Mouse (Mus musculus): ENCODE results near the gene Speg. TPM values are rescaled to one million over a fixed set of nuclear protein-coding genes. Genes with fewer than 3 reads are reported as not detected.

The Speg gene
- total RNA-seq, 4 experiments from 2014 or later = 283 to 320 (median 317) TPM

- DNase-seq (ENCODE audit: low spot score in 2 of 2) = no peak
Observed at GRCm38 (mm10) chr1:75365510-75366137, 9.5 kb upstream of the Speg start.

DNA sequence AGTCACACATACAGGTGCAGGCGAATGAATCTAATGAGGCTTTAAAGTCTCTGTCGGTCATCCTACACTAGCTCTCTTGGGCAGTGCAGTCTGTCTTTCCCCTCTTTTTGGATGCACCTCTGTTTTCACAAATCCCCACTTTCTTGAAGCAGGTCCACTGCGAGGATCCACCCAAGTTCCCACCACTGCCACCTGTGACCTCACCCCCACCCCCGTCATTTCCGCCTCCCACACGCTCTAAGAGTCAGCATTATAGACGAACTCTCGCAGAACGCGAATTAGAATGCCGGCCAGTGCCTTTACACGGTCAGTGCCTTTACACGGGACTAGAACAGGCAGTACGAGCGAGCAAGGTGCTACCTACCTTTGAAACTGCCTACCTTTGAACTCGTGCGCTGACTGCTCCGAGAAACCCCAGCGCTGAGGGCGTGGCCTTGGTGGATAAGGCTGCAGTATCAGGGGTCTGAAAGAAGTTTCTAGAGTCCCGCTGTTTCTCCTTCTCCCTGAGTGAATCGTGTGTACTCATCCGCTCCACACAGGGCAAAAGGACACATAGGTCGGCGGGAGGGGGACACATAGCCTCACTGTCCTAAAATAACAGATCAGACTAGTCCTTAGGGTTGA lies 5.6 kb upstream of the Speg start:
- no peak for DNase-seq (ENCODE audit: low spot score in 2 of 2)

DNA sequence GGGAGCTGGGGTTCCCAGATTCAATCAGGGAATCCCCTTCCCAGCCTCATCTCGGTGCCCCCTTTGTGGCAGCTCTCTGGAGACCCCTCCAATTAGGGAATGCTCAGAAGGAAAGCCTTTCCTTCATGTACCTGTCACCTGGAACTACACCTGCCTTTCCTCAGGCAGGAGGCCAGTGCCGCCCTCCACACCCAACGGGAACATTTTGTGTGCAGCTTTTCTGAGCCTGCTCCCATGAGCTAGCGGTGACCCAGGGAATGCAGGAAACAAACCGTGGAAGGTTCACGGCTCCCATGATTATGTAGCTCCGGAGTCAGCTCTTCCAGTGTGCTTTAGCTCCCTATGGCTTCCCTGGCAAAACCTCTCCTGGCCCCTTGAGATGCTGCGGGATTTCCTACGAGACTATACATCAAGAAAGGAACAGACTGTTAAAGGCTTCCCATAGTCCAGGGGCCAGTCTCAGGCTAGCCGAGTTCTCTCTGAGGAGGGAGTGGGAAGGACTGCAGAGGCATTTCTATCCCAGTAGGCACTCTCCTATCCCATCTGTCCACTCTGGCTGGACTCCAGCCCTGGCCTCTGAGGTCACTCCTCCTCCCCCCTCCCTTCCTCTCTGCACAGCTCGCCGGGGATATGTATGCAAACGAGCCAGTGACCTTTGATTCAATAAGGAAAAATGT lies 5.0 kb upstream of the Speg start:
- peak; percentile 77 to 86 for DNase-seq (ENCODE audit: low spot score in 2 of 2)

GRCm38 (mm10) chr1:75371317-75372095 lies 3.6 kb upstream of the Speg start:
- DNase-seq (ENCODE audit: low spot score in 2 of 2) = peak; percentile 88 to 93

DNA sequence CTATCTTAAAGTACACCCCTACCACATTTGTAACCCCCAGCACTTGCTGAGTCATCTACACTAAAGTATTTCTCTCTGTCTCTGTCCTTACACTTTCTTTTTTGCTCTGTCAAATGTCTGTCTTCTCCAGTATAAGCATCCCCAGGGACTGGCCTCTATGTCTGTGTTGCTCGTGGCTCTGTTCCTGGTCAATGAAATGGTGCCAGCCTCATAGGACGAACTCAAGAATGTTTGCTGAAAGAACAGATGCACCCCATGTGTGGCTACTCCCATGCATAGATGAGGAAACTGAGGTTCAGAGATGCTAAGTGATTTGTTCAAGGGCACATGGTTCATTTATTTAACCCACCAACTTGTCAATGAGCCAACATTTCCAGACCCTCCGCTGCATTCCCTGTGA lies 2.6 kb upstream of the Speg start:
- no peak for DNase-seq (ENCODE audit: low spot score in 2 of 2)

- DNase-seq (ENCODE audit: low spot score in 2 of 2) = no peak
Observed at GRCm38 (mm10) chr1:75373276-75373675, 1.8 kb upstream of the Speg start.

GRCm38 (mm10) chr1:75379196-75379595 lies 4.1 kb downstream of the Speg start:
- no peak for DNase-seq (ENCODE audit: low spot score in 2 of 2)

DNA sequence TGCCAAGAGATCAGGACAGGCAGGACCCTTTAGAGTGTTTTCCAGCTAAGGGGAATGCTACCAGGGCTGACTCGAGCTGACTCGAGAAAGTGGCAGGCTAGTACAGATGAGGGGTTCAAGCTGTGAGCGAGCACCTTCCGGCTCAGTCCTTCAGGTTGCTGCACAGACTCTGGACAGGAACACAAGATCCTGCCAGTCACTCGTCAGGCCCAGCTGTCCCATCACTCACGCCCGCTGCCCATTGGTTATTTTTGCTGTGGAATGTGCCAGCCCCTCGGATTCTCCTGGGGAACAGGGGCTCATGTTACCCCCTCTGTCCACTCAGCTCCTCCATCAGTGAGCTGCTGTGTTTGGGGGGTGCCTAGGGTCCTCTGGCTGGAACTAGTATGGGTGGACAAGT lies 4.8 kb downstream of the Speg start:
- DNase-seq (ENCODE audit: low spot score in 2 of 2) = peak; percentile 74 to 82

DNA sequence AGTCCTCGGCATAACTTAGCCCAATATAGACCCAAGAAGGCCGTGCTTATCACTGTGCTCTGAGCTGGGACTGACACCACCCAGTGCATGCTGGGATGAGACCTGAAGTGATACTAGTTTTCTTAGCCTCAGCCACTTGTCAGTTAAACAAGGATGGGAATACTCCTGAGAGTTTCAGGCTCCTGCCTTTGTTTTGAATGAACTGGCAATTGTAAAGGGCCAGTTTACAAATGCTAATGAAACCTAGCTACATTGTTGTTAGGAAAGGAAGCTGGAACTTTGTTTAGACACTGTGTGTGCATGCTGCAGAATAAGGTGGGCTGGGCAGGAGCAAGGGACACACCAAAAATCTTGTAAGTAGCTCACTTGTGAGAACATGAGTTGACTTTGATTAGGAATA lies 5.9 kb downstream of the Speg start:
- no peak for DNase-seq (ENCODE audit: low spot score in 2 of 2)

- DNase-seq (ENCODE audit: low spot score in 2 of 2) = no peak
Observed at GRCm38 (mm10) chr1:75381482-75382355, 6.6 kb downstream of the Speg start.

GRCm38 (mm10) chr1:75382356-75383071 lies 7.4 kb downstream of the Speg start:
- DNase-seq (ENCODE audit: low spot score in 2 of 2) = no peak

- no peak for DNase-seq (ENCODE audit: low spot score in 2 of 2)
Observed at GRCm38 (mm10) chr1:75384470-75385141, 9.5 kb downstream of the Speg start.

DNA sequence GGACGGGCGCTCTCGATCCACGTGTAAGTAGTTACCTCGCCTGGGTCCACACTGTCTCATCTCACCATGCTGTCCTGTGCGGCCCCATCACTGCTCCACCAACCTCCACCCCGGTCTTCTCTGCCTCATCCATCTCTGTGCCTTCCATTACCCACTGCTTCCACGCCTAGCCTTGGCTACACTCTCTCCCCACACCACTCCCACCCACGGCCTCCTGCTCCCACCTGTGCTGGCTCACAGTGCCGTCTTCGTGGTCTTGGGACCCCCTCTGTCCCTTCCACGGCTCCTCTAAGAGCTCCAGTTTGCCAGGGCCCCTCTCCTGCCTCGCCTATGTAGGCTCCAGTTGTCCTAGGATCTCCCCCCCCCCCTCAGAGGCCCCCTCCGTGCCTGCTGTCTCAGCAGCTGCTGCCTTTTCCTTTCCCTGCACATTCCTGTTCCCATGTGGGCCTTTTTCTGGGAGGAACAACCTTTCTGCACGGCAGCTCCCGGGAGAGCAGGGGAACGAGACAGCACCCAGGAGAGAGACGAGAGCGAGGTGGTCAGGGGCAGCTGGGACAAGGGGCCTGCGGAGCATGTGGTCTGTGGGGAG lies 10.1 kb downstream of the Speg start:
- no peak for DNase-seq (ENCODE audit: low spot score in 2 of 2)

GRCm38 (mm10) chr1:75386149-75386548 lies 11.1 kb downstream of the Speg start:
- DNase-seq (ENCODE audit: low spot score in 2 of 2) = no peak

DNA sequence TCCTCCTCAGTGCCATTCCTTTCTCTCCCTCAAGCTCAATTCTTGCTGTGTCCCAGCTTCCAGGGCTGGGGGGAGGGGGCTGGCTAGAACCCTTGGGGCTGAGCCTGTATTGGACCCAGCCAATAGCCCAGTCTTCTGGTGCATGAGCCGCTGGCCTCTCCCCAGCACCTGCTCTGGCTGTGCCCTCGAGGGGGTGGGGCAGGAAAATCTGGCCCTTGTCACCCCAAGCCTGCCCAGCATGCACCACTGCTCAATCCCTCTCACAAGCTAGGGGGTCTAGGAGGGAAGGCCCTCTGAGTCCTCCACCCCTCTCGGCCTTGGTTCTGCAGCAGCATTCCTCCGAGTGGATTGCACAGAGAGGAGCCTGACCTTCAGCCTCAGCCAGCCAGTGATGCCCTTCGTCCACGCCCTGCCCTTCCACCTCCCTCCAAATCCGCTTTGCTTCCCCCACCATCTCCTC lies 12.4 kb downstream of the Speg start:
- peak in 1 of 2 experiments; percentile 52 for DNase-seq (ENCODE audit: low spot score in 2 of 2)

DNA sequence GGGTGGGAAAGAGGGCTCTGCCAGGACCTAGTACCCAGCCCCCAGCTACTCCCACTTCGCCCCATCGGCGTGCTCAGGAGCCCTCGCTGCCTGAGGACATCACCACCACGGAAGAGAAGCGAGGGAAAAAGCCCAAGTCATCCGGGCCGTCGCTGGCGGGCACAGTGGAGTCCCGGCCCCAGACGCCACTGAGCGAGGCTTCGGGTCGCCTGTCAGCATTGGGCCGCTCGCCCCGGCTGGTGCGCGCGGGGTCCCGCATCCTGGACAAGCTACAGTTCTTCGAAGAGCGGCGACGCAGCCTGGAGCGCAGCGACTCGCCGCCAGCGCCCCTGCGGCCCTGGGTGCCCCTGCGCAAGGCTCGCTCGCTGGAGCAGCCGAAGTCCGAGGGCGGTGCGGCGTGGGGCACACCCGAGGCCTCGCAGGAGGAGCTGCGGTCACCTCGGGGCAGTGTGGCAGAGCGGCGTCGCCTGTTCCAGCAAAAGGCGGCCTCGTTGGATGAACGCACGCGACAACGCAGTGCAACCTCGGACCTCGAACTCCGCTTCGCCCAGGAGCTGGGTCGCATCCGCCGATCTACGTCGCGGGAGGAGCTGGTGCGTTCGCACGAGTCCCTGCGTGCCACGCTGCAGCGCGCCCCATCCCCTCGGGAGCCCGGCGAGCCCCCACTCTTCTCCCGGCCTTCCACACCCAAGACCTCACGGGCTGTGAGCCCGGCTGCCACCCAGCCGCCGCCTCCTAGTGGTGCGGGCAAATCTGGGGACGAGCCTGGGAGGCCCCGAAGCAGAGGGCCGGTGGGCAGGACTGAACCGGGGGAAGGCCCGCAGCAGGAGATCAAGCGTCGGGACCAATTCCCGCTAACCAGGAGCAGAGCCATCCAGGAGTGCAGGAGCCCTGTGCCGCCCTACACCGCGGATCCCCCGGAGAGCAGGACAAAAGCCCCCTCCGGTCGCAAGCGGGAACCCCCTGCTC lies 13.1 kb downstream of the Speg start:
- no peak for DNase-seq (ENCODE audit: low spot score in 2 of 2)

- DNase-seq (ENCODE audit: low spot score in 2 of 2) = no peak
Observed at GRCm38 (mm10) chr1:75388898-75389515, 13.9 kb downstream of the Speg start.

GRCm38 (mm10) chr1:75393139-75393538 lies 18.0 kb downstream of the Speg start:
- peak; percentile 80 to 92 for DNase-seq (ENCODE audit: low spot score in 2 of 2)

All from gastrocnemius, adult 8-10 months (tissue).